Mouse (Mus musculus) limb, embryonic 14.5 days (tissue): Measurements from ENCODE around the gene Mt2. TPM values are rescaled to one million over a fixed set of nuclear protein-coding genes. Genes with fewer than 3 reads are reported as not detected.
"Not testable (repeated sequence)": the region's sequence is repeated elsewhere in the genome, so short reads cannot be mapped to it uniquely, and the experiment has no call there.

Source experiments
- ATAC-seq: fragments of 200-750 bp; cut with Nextera tagmentation; 2 replicates; pipeline ENCODE4 v1.8.0; 2017; ENCODE audit warnings: low read depth, moderate number of reproducible peaks, moderate TSS enrichment; ENCODE audit not compliant: low FRiP score
- DNase-seq: peaks from one replicate; pipeline ENCODE4 v3.0.0-alpha.2; 2015; ENCODE audit warnings: low spot score
- H3K27ac ChIP-seq: fragments of 300-500 bp; sonication (generic); replicated peaks from 2 replicates; pipeline ENCODE4 v1.5.1; 2014; ENCODE audit warnings: low read depth, mild to moderate bottlenecking, low read length, moderate library complexity, mixed read lengths
- H3K27me3 ChIP-seq: fragments of 300-500 bp; sonication (generic); 2 replicates; pipeline ENCODE4 v1.6.1; 2014; ENCODE audit warnings: low read length, mixed read lengths; ENCODE audit not compliant: control insufficient read depth, insufficient read depth
- H3K36me3 ChIP-seq: fragments of 300-500 bp; sonication (generic); 2 replicates; pipeline ENCODE4 v1.6.1; 2014; ENCODE audit warnings: mild to moderate bottlenecking, low read length, moderate library complexity, mixed read lengths; ENCODE audit not compliant: control insufficient read depth, insufficient read depth
- H3K4me1 ChIP-seq: fragments of 300-500 bp; sonication (generic); 2 replicates; pipeline ENCODE4 v1.6.1; 2014; ENCODE audit warnings: antibody characterized with exemption, low read length, mixed read lengths; ENCODE audit not compliant: control insufficient read depth, insufficient read depth
- H3K4me2 ChIP-seq: fragments of 300-500 bp; sonication (generic); replicated peaks from 2 replicates; pipeline ENCODE4 v1.6.1; 2014; ENCODE audit warnings: low read depth, mild to moderate bottlenecking, low read length, moderate library complexity; ENCODE audit not compliant: severe bottlenecking
- H3K4me3 ChIP-seq: fragments of 300-500 bp; sonication (generic); replicated peaks from 2 replicates; pipeline ENCODE4 v1.5.1; 2014; ENCODE audit warnings: low read length
- H3K9ac ChIP-seq: fragments of 300-500 bp; sonication (generic); 2 replicates; pipeline ENCODE4 v1.6.1; 2014; ENCODE audit warnings: mild to moderate bottlenecking, low read depth, low read length, moderate library complexity; ENCODE audit not compliant: severe bottlenecking
- H3K9me3 ChIP-seq: fragments of 300-500 bp; sonication (generic); 2 replicates; pipeline ENCODE4 v1.6.1; 2016; ENCODE audit warnings: low read length; ENCODE audit not compliant: control insufficient read depth
- POLR2A ChIP-seq: fragments of 200-500 bp; IDR thresholded peaks from 2 replicates; pipeline ENCODE4 v1.8.0; 2012; ENCODE audit warnings: inconsistent platforms, mild to moderate bottlenecking, moderate library complexity, borderline replicate concordance; ENCODE audit not compliant: insufficient read depth, insufficient read length; ENCODE audit errors: extremely low read depth
- WGBS: fragments of 180-500 bp; shearing (Covaris S2); extraction: QIAGEN DNeasy Blood & Tissue Kit; methylation state at CpG from one replicate; pipeline ENCODE4 v1.1.7; 2014; 5-methylcytosine and 5-hydroxymethylcytosine counted together
- polyA plus RNA-seq, 2 experiments: library from polyadenylated mRNA; depleted of rRNA in 1 of 2; stranded (reverse) in 1 of 2; unstranded in 1 of 2; fragments of >200 nt; fragmentation: Nextera tagmentation in 1 of 2; extraction: Ambion mirVana in 1 of 2; gene quantifications; 2 replicates each; pipeline versions ENCODE4 v1.2.1 to v1.2.3; 2012 to 2014

The Mt2 gene
- polyA plus RNA-seq, 2 experiments, result 48.1 to 51.6 TPM

DNA sequence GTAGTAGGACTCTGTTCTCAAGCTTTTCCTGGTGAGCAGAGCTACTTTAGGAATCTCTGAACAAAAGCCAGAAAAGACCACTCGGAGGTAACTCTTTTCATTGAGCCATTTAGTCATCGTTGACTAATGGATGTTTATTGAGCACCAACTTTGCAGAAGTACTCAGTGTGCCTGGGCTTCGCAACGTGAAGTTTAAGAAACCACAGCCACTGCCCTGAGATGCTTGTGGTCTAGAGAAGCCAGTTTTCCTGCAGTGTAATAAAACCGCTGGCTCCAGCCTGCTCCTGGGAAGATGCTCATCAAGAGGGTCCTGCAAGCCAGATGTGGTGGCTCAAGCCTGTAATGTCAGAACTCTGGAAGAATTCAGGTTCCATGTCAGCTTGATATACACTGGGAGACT, 40.4 kb upstream of the Mt2 start:
- TF ChIP-seq POLR2A, result no peak
- H3K27ac ChIP-seq, result no peak overlapping the region
- 54% methylated on average over 5 of the region's 5 CpGs for WGBS

DNA sequence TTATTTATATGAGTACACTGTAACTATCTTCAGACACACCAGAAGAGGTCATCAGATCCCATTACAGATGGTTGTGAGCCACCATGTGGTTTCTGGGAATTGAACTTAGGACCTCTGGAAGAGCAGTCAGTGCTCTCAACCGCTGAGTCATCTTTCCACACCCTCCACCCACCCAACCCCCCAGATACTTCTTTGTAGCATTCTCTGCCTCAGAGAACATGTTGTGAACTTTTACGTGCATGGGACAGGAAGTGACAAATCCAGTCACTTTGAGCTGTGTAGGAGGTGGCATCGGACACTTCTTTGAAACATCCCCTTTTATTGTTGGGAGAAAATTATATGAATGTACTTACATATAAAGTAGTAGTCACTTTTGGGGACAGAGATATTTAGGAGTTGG, 37.9 kb upstream of the Mt2 start:
- DNase-seq, result not testable (repeated sequence)

More for the DNA sequence above, 40.4 kb upstream of the Mt2 start:
- Histone ChIP-seq H3K4me1 (no peaks in the 10 kb centered on the region), H3K9ac (no peak overlapping the region), H3K4me2 (no peak overlapping the region), H3K27me3 (no peaks in the 10 kb centered on the region), H3K9me3 (no peaks in the 10 kb centered on the region; the same call in 1 of the 2 replicates), H3K36me3 (no peaks in the 10 kb centered on the region), H3K4me3 (no peak overlapping the region)
- ATAC-seq, result no peak
- DNase-seq, result no peak

DNA sequence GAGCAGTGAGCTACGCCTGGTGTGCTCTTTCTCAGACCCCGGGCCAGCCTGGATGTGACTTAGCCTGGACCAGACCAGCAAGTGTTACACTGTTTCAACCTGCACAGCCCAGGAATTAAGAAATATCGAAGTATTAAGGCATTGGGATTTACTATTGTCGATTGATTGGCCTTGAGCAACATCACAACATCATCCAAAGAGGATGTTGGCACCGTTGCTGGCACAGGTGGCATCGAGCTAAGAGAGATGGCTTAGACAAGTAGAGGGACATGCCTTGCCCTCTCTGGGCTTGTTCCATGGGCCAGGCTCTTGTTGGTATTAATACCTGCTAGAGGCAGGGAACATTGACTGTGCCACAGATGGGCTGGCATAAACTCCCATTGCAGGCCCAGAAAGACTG, 36.9 kb upstream of the Mt2 start:
- no peak for ATAC-seq

More for the DNA sequence above, 37.9 kb upstream of the Mt2 start:
- H3K27ac ChIP-seq, H3K4me1 ChIP-seq, H3K9me3 ChIP-seq, H3K27me3 ChIP-seq, H3K36me3 ChIP-seq, ATAC-seq, H3K4me3 ChIP-seq, H3K4me2 ChIP-seq, H3K9ac ChIP-seq: not testable (repeated sequence)
- WGBS, result 39% methylated on average over 3 of the region's 3 CpGs

DNA sequence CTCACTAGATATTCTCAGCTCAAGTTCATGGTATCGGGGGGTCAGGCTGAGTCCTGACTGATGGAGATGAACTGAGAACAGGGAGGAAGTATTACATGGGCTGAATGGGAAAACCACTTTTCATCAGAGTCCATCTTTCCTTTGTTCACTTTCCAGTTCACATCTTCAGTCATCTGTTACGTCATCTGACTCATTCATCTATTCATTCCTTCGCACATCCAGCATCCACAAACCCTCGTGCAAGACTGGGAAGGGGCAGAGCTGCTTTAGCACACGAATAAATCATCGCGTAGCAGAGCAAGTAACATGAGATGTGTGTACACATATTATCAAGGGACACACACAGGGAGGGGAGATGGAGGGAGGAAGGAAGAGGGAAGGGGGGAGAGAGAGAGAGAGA, 36.3 kb upstream of the Mt2 start:
- TF ChIP-seq POLR2A, result no peak
- Histone ChIP-seq H3K36me3 (no peaks in the 10 kb centered on the region), H3K4me3 (no peak overlapping the region), H3K4me2 (no peak overlapping the region), H3K9ac (no peak overlapping the region), H3K4me1 (no peaks in the 10 kb centered on the region), H3K27me3 (no peaks in the 10 kb centered on the region), H3K27ac (no peak overlapping the region), H3K9me3 (no peaks in the 10 kb centered on the region; the same call in 1 of the 2 replicates)
- no peak for DNase-seq
- WGBS, result 73% methylated on average over 7 of the region's 7 CpGs
- ATAC-seq, result no peak

More for the DNA sequence above, 36.9 kb upstream of the Mt2 start:
- Histone ChIP-seq H3K27me3 (no peaks in the 10 kb centered on the region), H3K9ac (no peak overlapping the region), H3K4me2 (no peak overlapping the region), H3K4me1 (no peaks in the 10 kb centered on the region), H3K4me3 (no peak overlapping the region), H3K27ac (no peak overlapping the region), H3K36me3 (no peaks in the 10 kb centered on the region), H3K9me3 (no peaks in the 10 kb centered on the region; the same call in 1 of the 2 replicates)
- 95% methylated on average over 6 of the region's 6 CpGs for WGBS
- no peak for TF ChIP-seq POLR2A
- no peak for DNase-seq

DNA sequence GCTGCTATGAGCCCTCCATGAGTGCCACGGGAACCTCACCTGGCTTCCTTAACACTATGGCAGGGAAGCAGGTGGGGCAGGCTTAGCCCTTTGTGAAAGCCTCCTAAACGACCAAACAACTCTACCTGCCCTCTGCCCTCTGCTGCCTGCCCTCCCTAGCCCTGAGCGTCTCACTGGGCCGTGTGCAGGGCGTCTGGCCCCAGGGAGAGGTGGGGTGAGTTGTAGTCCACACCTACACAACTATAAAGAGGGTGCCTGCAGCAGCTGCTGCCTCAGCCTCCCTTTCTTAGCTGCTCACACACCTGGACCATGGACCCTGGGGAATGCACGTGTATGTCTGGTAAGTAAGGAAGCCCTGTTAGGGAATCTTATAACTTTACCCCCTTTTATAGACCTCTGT, 35.5 kb upstream of the Mt2 start, which contains the start of gene Mt4:
Gene Mt4 (plus strand): TSS at position 265 of the 400 bp plus-strand sequence.
- no peak within 1 kb of the TSS for H3K4me2 ChIP-seq
- no peak within 1 kb of the TSS for H3K27ac ChIP-seq
- no peaks in the 10 kb centered on the region for H3K4me1 ChIP-seq
- H3K36me3 ChIP-seq, result no peaks in the 10 kb centered on the region
- H3K4me3 ChIP-seq, result no peak within 1 kb of the TSS
- no peak within 1 kb of the TSS for H3K9ac ChIP-seq
- no peaks in the 10 kb centered on the region; the same call in 1 of the 2 replicates for H3K9me3 ChIP-seq
- no peak for TF ChIP-seq POLR2A
- 29% methylated on average over 6 of the region's 6 CpGs for WGBS
- ATAC-seq, result no peak
- DNase-seq, result no peak
- H3K27me3 ChIP-seq, result no peaks in the 10 kb centered on the region

DNA sequence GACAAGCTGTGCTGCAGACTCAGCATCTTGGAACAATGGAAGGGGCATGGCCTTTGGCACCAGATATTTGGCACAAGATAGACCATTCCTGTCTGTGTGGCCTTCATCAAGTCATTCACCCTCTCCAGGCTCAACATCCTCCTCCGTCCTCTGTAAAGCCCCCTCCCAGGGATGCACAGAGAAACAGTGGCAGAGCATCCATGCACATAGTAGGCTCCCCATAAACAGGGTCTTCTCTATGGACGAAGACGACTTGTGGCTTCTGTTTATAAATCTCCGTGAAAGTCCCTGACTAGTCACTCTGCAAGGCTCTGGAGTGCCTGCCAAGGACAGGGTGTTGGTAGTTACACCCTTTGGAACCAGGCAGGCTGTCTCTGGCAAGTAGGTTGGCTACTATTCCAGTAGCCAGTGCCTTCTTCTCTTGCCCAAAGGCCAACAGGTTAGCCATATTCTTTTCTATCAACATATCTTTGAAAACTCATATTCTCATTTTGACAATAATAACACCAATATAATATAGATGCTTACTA, 32.1 kb upstream of the Mt2 start:
- ATAC-seq, result no peak
- H3K27me3 ChIP-seq, result no peaks in the 10 kb centered on the region
- 88% methylated on average over 4 of the region's 4 CpGs for WGBS
- H3K4me3 ChIP-seq, result no peak overlapping the region
- DNase-seq, result no peak
- no peaks in the 10 kb centered on the region for H3K9me3 ChIP-seq
- no peaks in the 10 kb centered on the region for H3K4me1 ChIP-seq
- TF ChIP-seq POLR2A, result no peak
- no peak overlapping the region for H3K27ac ChIP-seq
- no peaks in the 10 kb centered on the region for H3K36me3 ChIP-seq
- H3K4me2 ChIP-seq, result no peak overlapping the region
- H3K9ac ChIP-seq, result no peak overlapping the region
